Mouse (Mus musculus) frontal cortex, postnatal 25 days (tissue): Measurements from ENCODE around the gene Ucp3.
"Not testable (repeated sequence)": the region's sequence is repeated elsewhere in the genome, so short reads cannot be mapped to it uniquely, and the experiment has no call there.

Experiments
- DNase-seq, 2 experiments: peaks; one replicate each; pipeline ENCODE4 v3.0.0; 2022; ENCODE audit warnings: low spot score in 2 of 2

Ucp3 gene

DNA sequence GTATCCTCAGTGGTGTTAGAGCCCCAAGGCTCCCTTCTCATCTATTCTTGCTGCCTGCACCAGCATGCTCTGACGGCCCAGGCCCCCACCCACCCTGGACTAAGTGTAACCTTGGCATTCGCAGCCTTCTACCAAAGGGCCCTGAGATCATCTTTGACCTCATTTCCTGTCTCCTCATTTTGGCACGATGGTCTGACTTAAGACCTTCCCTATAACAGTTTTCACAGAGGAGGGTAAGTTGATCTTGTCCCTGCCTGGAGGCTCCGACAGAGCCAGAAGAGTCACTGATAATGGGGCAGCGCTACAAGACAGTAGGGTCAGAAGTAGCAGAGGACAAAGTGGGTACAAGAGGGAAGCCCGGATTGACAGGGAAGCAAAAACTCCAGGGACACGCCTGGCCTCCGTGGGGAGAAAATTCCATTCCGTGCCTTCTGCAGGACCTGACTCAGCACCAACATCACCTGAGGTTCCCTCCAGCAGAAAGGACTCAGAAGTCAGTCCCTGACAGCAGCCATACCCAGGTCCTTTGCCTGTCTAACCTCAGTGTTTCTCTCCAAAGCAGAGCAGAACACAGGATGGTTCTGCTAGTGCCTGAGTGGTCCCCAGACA is 1.2 kb downstream of the Ucp3 start:
- DNase-seq: no peak

- no peak for DNase-seq
These were observed 1.9 kb downstream of the Ucp3 start for GRCm38 (mm10) chr7:100474680-100475079.

DNA sequence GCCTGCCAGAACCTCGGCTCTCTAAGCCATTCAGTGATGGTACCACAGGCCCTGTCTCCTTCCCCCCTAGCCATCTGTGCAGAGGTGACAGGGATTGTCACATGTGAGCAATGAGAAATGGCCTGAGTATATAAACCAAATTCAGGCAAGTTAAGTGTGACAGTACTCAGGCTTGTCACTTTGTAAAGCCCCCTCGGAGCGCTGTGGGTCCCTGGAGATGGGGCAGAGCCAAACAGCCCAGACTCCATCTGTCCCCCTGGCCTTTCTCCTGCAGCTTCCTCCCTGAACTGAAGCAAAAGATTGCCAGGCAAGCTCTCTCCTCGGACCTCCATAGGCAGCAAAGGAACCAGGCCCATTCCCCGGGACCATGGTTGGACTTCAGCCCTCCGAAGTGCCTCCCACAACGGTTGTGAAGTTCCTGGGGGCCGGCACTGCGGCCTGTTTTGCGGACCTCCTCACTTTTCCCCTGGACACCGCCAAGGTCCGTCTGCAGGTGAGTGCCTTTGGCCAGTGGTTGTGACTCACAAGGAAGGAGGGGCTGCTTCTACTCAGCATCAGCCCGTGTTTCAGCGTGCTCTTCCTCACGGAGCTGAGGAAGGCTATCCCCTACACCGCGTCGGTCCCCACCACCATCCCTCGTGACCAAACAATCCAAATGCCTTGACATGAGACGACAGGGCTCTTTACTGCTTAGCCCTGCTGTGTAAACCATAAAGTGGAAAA is 6.5 kb downstream of the Ucp3 start:
- no peak for DNase-seq

DNA sequence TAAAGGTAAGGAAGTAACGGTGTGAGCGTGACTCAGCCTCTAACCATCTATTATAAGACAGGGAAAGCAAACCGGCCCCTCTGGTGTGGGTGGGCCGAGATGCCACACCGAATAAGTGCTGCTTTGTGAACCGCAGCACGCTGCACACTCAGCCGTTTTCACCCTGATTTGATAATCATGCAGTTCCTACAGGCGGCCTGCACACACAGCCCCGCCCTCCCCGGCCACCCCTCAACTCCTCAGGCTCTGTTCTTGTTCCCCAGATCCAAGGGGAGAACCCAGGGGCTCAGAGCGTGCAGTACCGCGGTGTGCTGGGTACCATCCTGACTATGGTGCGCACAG is 7.0 kb downstream of the Ucp3 start:
- DNase-seq: no peak

DNA sequence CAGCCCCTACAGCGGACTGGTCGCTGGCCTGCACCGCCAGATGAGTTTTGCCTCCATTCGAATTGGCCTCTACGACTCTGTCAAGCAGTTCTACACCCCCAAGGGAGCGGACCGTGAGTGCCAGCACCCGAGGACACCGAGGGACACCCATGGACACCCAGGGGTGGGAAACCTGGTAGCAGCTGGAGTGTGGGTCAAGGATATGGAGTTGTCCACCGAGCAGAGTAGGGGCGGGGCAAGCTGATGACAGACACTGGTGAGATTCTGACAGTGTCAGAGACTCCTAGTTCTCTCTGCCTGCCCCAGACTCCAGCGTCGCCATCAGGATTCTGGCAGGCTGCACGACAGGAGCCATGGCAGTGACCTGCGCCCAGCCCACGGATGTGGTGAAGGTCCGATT is 7.4 kb downstream of the Ucp3 start:
- DNase-seq: no peak

GRCm38 (mm10) chr7:100482046-100482445 is 9.3 kb downstream of the Ucp3 start:
- DNase-seq: not testable (repeated sequence)

- no peak for DNase-seq
These were observed 11.7 kb downstream of the Ucp3 start for GRCm38 (mm10) chr7:100484493-100484892.

GRCm38 (mm10) chr7:100487301-100487700 is 14.5 kb downstream of the Ucp3 start:
- DNase-seq: no peak

GRCm38 (mm10) chr7:100488474-100489048 is 15.8 kb downstream of the Ucp3 start:
- no peak for DNase-seq

DNA sequence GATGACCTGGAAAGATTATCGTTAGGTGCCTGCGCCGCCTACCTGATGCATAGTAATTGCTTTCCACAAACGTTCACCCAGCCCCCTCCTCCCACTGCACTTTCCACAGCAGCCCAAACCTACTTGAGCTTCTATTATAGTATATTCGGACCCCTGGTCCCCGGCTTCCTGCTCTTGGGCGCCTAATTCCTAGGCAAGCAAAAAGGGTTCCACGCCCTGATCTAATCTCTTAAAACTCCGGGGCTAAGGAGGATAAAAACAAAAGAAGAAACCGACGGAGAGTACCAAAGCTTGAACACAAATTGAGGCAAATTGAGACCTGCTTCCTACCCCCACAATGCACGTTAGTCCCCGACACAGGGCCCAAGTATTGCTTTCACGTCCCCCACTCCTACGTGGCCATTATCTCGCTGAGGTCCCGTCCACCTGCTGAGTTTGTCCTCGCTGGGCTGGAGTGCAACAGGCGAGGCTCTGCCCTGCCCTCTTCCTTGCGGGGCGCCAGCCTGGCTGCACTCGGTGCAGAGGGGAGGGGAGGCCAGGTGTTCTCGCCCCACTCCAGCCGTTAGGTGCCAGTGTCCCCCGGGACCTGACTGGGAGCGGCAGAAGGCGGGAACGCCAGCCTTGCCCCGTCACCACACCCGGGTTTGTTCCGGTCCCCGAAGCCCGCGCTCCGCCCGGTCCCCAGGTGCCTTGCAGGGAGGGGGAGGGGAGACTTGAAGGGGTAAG is 19.8 kb downstream of the Ucp3 start:
- no peak for DNase-seq

GRCm38 (mm10) chr7:100493117-100493483 is 20.3 kb downstream of the Ucp3 start, which contains the start of gene Ucp2:
Gene Ucp2 (plus strand): TSS chr7:100493337.
- peak in 1 of 2 experiments; percentile 46 for DNase-seq

DNA sequence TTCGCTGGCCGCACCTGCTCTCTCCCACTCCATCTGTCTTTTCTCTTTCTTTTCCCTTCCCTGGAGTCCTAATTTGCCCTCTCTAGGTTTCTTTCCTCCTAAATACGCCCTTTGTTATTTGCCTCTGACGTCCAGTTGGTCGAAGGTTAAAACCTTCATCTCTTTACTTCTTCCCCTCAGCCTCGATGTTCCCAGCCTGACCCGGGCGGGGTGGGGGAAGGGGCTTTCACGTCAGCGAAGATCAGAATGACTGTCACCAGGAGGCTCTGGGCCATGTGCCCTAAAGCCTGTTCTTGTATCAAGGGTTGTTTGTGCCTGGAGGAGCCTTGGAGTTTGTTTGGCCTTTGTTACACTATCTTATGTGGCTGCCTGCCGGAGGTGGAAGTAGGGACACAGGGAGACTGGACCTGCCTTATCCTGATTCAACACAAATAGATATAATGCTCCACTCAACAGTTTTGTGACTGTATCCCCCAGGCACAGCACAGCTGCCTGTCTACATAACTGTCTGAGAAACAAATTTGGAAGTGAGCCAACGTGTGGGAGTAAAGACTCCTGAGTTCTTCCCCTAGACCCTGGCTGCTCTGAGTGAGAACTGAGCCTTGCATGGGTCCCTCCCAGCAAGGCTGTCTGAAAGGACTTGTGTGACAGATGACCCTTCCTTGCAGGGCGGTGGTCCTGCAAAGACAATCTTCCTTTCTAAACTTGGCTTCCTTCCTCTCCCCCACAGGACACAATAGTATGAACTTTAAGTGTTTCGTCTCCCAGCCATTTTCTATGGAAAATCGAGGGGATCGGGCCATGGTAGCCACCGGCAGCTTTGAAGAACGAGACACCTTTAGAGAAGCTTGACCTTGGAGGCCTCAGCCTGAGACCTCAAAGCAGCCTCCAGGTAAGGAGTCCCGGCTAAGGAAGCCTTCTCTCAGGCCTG is 21.0 kb downstream of the Ucp3 start:
- no peak for DNase-seq

GRCm38 (mm10) chr7:100494415-100494831 is 21.6 kb downstream of the Ucp3 start:
- no peak for DNase-seq

DNA sequence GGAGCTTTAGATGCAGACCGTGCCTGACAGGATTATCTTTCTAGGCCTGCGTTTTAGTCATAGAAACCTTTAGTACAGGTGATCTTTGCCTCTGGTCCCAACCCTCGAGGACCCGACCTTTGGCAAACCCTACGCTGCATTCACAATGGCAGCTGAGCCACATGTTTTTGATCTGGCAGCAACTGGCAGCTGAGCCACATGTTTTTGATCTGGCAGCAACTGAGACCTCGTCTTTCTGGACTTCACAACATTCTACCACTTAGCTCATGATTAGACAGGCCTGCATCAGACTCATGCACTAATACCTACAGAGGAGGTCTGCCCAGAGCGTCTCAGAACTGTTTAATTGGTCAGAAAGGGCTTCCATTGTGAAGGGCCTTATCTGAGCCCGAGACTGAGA is 22.3 kb downstream of the Ucp3 start:
- no peak for DNase-seq

- peak in 1 of 2 experiments; percentile 37 for DNase-seq
These were observed 22.9 kb downstream of the Ucp3 start for GRCm38 (mm10) chr7:100495581-100496251.

- no peak for DNase-seq
These were observed 23.6 kb downstream of the Ucp3 start for GRCm38 (mm10) chr7:100496371-100496770.

DNA sequence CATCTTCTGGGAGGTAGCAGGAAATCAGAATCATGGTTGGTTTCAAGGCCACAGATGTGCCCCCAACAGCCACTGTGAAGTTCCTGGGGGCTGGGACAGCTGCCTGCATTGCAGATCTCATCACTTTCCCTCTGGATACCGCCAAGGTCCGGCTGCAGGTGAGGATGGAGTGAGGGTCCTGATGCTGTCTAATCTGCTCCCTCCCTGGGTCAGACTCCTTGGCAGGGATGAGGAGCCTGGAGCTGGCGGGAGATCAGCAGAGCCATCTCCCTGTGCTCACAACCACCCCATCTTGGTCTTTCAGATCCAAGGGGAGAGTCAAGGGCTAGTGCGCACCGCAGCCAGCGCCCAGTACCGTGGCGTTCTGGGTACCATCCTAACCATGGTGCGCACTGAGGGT is 24.0 kb downstream of the Ucp3 start:
- no peak for DNase-seq

DNA sequence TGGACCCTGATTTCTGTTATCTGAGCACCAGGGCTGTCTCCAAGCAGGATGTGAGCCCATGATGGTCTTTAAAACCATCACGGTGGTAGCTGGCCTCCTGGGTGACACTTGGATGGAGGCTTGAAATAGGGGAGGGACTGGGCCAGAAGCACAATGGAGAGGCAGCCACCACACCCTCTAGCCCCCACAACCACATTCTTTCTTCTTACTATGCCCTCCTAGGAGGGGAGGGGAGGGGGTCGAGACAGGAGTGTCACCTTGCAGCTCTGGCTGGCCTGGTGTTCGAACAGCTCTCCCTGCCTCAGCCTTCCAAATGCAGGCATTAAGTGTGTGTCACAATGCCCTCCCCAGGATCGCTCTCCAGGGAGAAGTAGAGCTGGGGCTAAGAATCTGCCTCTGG is 24.6 kb downstream of the Ucp3 start:
- no peak for DNase-seq

- DNase-seq: no peak
These were observed 25.2 kb downstream of the Ucp3 start for GRCm38 (mm10) chr7:100497982-100498381.

DNA sequence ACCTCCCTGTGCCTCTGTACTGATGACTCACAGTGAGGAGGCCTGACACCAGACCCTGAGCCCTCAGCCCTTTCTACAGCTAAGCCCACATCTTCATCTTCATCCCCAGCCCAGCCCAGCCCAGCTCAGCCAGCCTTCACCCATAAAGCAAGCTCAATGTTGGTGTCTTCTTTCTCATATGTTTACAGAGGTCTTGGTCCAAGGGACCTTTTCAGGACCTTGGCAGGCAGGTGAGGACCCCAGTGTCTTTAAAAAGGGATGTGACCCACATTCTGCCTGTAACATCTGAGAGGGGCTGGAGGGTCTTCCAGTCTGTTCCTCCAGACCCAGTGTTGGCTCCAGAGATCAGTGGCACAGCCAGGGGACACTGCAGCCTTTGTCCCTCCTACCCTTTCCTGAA is 26.7 kb downstream of the Ucp3 start:
- DNase-seq: no peak
